Mouse (Mus musculus) midbrain, embryonic 11.5 days (tissue): ENCODE results near the gene Arid3b. TPM values are rescaled to one million over a fixed set of nuclear protein-coding genes. Genes with fewer than 3 reads are reported as not detected.

Experiments
- ATAC-seq: fragments of 200-750 bp; cut with Nextera tagmentation; 2 replicates; pipeline ENCODE4 v1.8.0; 2017; ENCODE audit warnings: moderate TSS enrichment, moderate library complexity; ENCODE audit not compliant: low FRiP score
- DNase-seq: peaks from one replicate; pipeline ENCODE4 v3.0.0; 2015; ENCODE audit warnings: low spot score; ENCODE audit errors: missing footprints
- H3K27ac ChIP-seq: fragments of 300-500 bp; sonication (generic); 2 replicates; pipeline ENCODE4 v1.5.1; 2014; ENCODE audit warnings: low read depth, low read length
- H3K27me3 ChIP-seq: fragments of 300-500 bp; sonication (generic); 2 replicates; pipeline ENCODE4 v1.6.1; 2014; ENCODE audit warnings: mild to moderate bottlenecking, low read length, moderate library complexity, mixed read lengths; ENCODE audit not compliant: control insufficient read depth, insufficient read depth
- H3K36me3 ChIP-seq: fragments of 300-500 bp; sonication (generic); 2 replicates; pipeline ENCODE4 v1.6.1; 2014; ENCODE audit warnings: mild to moderate bottlenecking, low read length, moderate library complexity, mixed read lengths; ENCODE audit not compliant: control insufficient read depth, insufficient read depth
- H3K4me1 ChIP-seq: fragments of 300-500 bp; sonication (generic); 2 replicates; pipeline ENCODE4 v1.6.1; 2014; ENCODE audit warnings: low read length; ENCODE audit not compliant: control insufficient read depth, insufficient read depth
- H3K4me2 ChIP-seq: fragments of 300-500 bp; sonication (generic); 2 replicates; pipeline ENCODE4 v1.6.1; 2014; ENCODE audit warnings: mild to moderate bottlenecking, moderate library complexity
- H3K4me3 ChIP-seq: fragments of 300-500 bp; sonication (generic); 2 replicates; pipeline ENCODE4 v1.5.1; 2014; ENCODE audit warnings: low read depth, low read length
- H3K9ac ChIP-seq: fragments of 300-500 bp; sonication (generic); 2 replicates; pipeline ENCODE4 v1.6.1; 2014; ENCODE audit warnings: low read length
- H3K9me3 ChIP-seq: fragments of 300-500 bp; sonication (generic); 2 replicates; pipeline ENCODE4 v1.6.1; 2016; ENCODE audit warnings: low read length; ENCODE audit not compliant: control insufficient read depth
- WGBS: fragments of 180-500 bp; shearing (Covaris S2); extraction: QIAGEN DNeasy Blood & Tissue Kit; methylation state at CpG from one replicate; pipeline ENCODE4 v1.1.7; 2014; 5-methylcytosine and 5-hydroxymethylcytosine counted together
- polyA plus RNA-seq: library from polyadenylated mRNA; unstranded; fragments of >200 nt; fragmentation: Nextera tagmentation; extraction: Ambion mirVana; gene quantifications from 2 replicates; pipeline ENCODE4 v1.2.1, GENCODE M21; 2014

Gene Arid3b
- polyA plus RNA-seq, 1 experiment from 2014 or later, result 25.7 TPM

DNA sequence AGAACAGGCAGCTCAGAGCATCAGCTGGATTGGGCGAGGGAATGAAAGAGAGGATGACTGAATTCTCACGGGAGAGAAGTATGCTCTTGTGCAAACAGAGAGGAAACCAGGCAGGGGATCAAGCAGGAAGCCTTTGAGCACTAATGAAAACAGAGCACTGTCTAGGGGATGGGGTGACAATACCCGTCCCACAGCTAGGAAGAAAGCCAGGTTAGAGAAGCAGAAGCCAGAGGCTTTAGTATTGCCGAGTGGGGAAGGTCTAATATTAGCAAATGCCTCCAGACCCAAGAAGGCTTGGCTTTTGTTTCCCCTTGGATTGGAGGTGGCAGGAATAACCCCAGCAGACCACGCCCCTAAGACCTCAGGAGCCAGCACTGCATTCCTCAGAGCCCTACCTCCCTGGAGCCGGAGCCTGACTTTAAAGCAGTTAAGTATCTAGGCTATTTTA is 19.3 kb downstream of the Arid3b start:
- Histone ChIP-seq H3K9ac (no peak overlapping the region), H3K9me3 (no peaks in the 10 kb centered on the region), H3K4me2 (no peak overlapping the region), H3K4me1 (peaks cover 33% of the 10 kb centered on the region), H3K27ac (peak overlapping the region; percentile 38; the same call in 1 of the 2 replicates), H3K4me3 (no peak overlapping the region), H3K36me3 (no peaks in the 10 kb centered on the region), H3K27me3 (no peaks in the 10 kb centered on the region)
- DNase-seq, result peak; percentile 87
- peak; percentile 50; the same call in 1 of the 2 replicates for ATAC-seq
- 4% methylated on average over 6 of the region's 6 CpGs for WGBS

DNA sequence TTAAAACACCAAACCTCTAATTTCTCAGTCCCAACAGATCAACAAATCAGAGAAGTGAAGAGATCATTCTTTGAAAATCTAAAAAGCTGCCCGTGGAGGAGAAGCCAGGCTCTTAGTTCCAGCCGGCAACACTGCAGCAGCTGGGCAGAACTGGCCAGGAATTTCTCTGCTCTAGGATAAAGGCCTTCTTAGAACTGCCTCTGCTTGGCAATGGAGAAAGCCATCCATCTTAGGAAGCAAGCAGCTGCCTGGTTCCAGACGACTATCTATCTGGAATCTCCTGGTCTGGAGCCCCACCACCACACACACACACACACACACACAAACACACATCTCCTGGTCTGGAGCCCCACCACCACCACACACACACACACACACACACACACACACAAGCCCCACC is 21.7 kb downstream of the Arid3b start:
- Histone ChIP-seq H3K36me3 (no peaks in the 10 kb centered on the region), H3K27ac (no peak overlapping the region), H3K27me3 (no peaks in the 10 kb centered on the region), H3K4me3 (no peak overlapping the region), H3K4me2 (no peak overlapping the region), H3K9ac (no peak overlapping the region), H3K9me3 (no peaks in the 10 kb centered on the region), H3K4me1 (peaks cover 25% of the 10 kb centered on the region)
- ATAC-seq (no peak), DNase-seq (no peak)
- WGBS, result 42% methylated on average over 3 of the region's 3 CpGs

DNA sequence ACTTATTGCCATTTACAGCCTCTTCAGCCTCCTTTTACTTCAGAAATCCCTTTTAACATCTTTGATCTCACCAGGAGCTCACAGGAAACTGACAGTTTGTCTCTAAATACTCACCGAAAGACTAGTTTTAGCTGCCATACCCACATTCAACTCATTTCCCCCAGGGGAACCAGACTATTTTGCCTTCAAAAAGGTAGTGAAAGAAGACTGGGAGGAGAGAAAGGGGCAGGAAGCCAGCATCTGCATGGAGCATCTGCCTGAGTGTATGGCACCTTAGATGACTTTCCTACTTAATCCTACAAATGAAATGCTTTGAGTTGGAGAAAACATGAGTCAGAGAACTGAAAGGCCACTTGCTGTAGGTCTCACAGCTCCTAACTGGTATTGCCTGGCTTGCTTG is 22.6 kb downstream of the Arid3b start:
- Histone ChIP-seq H3K4me2 (no peak overlapping the region), H3K4me1 (peaks cover 26% of the 10 kb centered on the region), H3K36me3 (no peaks in the 10 kb centered on the region), H3K9me3 (no peaks in the 10 kb centered on the region), H3K27ac (no peak overlapping the region), H3K27me3 (no peaks in the 10 kb centered on the region), H3K4me3 (no peak overlapping the region), H3K9ac (no peak overlapping the region)
- no peak for DNase-seq
- ATAC-seq, result no peak
- WGBS, result 22% methylated on average over 1 of the region's 1 CpGs

DNA sequence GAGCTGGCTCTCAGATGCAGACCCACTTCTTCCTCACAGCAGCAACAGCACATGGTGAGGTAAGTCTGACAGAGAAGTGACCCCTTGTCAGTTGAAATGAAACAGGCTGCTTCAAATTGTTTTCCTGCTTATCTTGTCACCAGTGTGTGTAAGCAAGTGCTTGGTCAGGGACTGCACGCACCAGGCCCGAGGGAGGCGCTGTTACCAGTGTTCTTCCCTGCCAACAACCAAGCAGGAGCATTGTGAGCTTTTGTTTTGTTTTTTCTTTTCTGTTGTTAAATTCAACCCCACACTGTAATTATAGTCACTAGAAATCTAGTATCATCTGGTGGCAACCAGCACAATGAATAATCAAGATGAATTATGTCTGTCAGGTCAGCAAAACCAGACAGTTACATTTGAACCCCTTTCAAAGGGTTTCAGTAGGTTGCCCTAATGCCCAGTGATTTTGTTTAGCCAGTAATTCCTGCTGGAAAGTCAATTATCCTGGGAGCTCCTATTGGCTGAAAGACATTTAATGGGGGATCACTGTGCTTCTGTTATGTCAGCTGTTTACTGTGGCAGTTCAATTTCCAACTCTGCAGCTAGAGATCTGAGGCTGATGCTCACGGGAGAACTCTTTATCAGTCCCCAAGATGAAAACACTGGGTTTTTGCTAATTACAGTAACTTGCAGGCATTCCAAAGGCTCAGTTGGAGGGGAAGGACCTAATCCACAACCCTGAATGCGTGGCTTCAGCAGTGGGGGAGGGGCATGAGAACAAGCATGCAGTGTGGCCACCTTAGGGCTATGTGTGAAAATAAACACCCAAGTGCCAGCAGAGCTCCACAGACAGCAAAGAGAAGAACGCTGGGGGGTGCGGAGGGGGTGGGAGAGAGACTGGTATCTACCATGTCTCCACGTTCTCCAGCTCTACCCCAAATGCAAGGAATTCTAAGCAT is 24.5 kb downstream of the Arid3b start:
- Histone ChIP-seq H3K27me3 (no peaks in the 10 kb centered on the region), H3K4me3 (no peak overlapping the region), H3K4me2 (no peak overlapping the region), H3K9ac (no peak overlapping the region), H3K4me1 (peaks cover 19% of the 10 kb centered on the region), H3K36me3 (no peaks in the 10 kb centered on the region), H3K27ac (peak overlapping the region; percentile 57), H3K9me3 (no peaks in the 10 kb centered on the region)
- ATAC-seq, result no peak
- no peak for DNase-seq
- WGBS, result 41% methylated on average over 8 of the region's 8 CpGs

DNA sequence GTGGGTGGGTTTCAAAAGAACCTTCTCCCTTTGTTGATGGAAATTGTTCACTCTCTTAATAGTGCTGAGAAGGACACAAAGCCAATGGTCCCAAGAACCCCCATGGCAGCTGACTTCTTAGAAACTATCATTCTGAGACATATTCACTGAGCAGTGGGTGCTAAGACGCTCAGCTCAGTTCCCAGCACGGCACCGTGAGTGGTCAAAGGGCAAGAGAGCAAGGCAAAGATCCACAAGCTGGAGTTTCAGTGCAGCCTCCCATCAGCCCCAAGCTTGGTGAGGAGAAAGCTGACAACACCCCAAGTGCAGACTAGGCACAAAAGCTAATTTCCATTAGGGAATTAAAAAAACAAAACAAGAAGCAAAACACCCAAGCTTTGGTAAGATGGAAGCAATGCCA is 25.9 kb downstream of the Arid3b start:
- DNase-seq, result no peak
- Histone ChIP-seq H3K9me3 (no peaks in the 10 kb centered on the region), H3K27ac (no peak overlapping the region), H3K4me2 (no peak overlapping the region), H3K36me3 (no peaks in the 10 kb centered on the region), H3K4me1 (peaks cover 15% of the 10 kb centered on the region), H3K27me3 (no peaks in the 10 kb centered on the region), H3K9ac (no peak overlapping the region), H3K4me3 (no peak overlapping the region)
- 78% methylated on average over 3 of the region's 3 CpGs for WGBS
- no peak for ATAC-seq

DNA sequence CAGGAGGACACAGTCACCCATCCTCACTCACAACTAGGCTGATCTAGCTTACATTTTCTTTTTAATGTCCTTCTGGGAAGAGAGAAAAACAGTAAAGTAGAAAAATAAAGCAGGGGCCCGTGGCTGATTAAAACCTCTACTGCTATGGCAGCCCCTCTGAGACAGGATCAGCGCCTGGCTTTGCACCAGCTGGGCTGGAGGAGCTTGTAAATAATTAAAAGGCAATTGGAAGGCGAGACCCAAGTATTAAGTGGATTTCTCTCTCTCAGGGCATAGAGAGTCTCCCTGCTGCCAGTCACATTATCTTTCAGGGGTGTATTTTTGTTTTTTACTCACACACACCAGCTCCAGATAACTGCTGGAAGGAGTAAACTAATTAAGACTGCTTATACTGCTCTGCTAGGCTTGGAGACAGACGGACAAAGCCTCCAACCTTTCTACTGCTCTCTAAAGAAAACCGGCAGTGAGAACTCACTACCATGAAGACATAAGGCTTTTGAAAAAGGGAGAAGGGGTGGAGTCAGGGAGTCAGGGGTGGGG is 27.8 kb downstream of the Arid3b start:
- no peak overlapping the region for H3K4me2 ChIP-seq
- H3K4me1 ChIP-seq, result peaks cover 11% of the 10 kb centered on the region
- no peaks in the 10 kb centered on the region for H3K36me3 ChIP-seq
- H3K27me3 ChIP-seq, result no peaks in the 10 kb centered on the region
- no peak overlapping the region for H3K9ac ChIP-seq
- no peak overlapping the region for H3K4me3 ChIP-seq
- peak overlapping the region; percentile 42 for H3K27ac ChIP-seq
- no peak for DNase-seq
- WGBS, result 33% methylated on average over 5 of the region's 5 CpGs
- no peaks in the 10 kb centered on the region for H3K9me3 ChIP-seq
- no peak for ATAC-seq

DNA sequence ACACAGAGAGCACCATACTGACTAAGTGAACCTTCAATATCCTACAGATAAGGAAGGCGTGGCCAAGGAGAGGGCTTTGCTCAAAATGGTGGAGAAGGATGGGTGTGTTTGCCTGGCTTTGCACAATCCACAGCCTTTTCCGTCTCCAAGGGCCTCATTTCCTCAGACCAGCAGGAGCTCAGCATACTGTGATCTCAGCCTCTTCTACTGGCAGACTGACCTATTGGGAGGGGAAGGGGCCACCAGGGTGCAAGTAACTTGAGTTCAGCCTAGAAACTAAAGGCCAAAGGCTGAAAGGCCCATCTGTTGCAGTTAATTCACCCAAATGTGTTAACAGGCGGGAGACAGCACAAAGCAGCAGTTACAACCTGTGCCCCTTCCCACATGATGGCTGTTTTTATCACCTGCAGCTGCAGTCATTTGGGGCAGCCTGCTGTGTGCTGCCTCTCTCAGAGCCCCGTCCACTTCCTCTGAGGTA is 29.4 kb downstream of the Arid3b start:
- no peak overlapping the region for H3K27ac ChIP-seq
- H3K9me3 ChIP-seq, result no peaks in the 10 kb centered on the region
- H3K4me1 ChIP-seq, result peaks cover 12% of the 10 kb centered on the region
- H3K9ac ChIP-seq, result no peak overlapping the region
- WGBS, result 67% methylated on average over 4 of the region's 4 CpGs
- no peak for ATAC-seq
- no peak overlapping the region for H3K4me3 ChIP-seq
- no peaks in the 10 kb centered on the region for H3K36me3 ChIP-seq
- DNase-seq, result no peak
- no peak overlapping the region for H3K4me2 ChIP-seq
- H3K27me3 ChIP-seq, result no peaks in the 10 kb centered on the region

DNA sequence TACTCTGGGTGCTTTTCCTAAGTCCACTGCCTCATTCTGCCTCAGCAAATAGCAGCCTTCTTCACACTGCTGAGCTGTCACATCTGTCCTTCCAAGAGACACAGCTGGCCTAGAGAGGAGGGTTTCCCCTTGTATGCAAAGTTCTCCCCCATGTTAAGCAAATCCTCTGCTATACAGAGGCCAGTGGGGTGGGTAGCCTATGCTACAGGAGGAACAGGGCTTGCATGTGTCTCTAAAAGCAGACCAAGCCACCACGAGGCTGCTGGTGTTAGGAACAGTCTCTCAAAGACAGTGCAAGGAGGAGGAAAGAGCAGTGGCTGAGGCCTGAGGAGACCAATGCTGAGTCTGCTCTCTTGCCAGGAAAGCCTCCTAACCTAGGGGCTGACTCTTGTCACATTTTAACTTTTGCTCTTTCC is 30.5 kb downstream of the Arid3b start:
- Histone ChIP-seq H3K4me2 (no peak overlapping the region), H3K4me1 (peaks cover 9% of the 10 kb centered on the region; the same call in 1 of the 2 replicates), H3K27ac (no peak overlapping the region), H3K36me3 (no peaks in the 10 kb centered on the region), H3K4me3 (no peak overlapping the region), H3K27me3 (no peaks in the 10 kb centered on the region), H3K9ac (no peak overlapping the region), H3K9me3 (no peaks in the 10 kb centered on the region)
- ATAC-seq (no peak), DNase-seq (no peak)
- 63% methylated on average over 1 of the region's 1 CpGs for WGBS

DNA sequence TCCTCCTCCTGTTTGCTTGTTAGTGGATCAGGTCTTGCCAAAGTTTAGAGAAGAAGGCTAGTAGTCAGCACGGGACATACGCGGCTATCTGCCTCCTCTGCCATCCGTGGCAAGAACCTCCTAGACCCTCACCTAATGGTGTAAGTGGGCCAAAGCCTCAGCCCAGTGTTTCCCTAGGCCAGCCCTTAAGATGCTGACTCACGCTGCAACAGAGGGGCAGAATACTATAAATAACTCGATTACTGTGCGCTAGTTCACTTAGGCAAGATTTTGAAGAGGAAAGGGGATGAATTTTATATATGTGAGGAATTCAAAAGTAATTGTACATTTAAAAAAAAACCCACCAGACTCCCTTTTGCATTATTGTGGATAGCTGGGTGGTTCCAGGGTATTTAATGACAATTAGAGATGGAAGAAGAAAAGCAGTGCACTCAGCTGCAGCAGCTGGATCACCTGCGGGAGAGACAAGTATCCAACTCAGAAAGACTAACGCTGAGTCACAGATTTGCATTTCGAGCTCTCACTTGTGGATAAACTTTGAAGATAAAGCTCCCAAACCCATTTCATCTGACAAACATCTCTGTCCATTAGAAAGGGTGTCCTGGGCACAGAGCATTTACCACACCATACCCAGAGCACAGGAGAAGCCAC is 31.4 kb downstream of the Arid3b start:
- Histone ChIP-seq H3K9ac (no peak overlapping the region), H3K27me3 (no peaks in the 10 kb centered on the region), H3K27ac (no peak overlapping the region), H3K4me2 (no peak overlapping the region), H3K9me3 (no peaks in the 10 kb centered on the region), H3K36me3 (no peaks in the 10 kb centered on the region), H3K4me3 (no peak overlapping the region), H3K4me1 (peaks cover 9% of the 10 kb centered on the region; the same call in 1 of the 2 replicates)
- WGBS, result 79% methylated on average over 10 of the region's 10 CpGs
- ATAC-seq, result no peak
- DNase-seq, result no peak
